In the genomic region with DNA sequence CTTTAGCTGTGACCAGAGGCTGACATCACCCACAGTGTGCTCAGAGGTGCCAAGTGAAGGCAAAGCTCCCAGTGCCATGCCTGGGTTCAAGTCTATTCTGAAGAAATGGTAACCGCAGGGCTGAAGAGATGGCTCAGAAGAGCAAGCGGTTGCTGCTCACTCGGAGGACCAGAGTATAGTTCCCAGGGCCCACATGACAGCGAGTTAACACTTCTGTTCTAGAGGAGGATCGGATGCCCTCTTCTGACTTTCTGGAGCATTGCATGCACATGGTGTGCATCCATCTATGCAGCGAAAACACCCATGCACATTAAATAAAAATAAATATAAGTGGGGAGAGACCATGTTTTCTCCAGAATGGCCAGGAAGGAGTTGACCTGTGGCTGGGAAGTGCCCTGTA, we compare ENCODE assay signal across 17 mouse cellular contexts.
DNase-seq lines count a peak whose midpoint lies in the region; ATAC-seq and TF ChIP-seq lines count a peak whose summit lies in the region.
"Had no signal": no experiment of that assay in that cellular context is flagged by ENCODE, and none has a peak within 500 bp of the region (broad histone marks: within the 10 kb centered on the region; RNA-seq: fewer than 3 reads in every experiment).

No protein-coding gene starts in this region.

- H3K9me3 ChIP-seq in hindbrain, embryonic 13.5 days = no peaks in the 10 kb centered on the region
- H3K9me3 ChIP-seq in hindbrain, embryonic 10.5 days = no peaks in the 10 kb centered on the region
- H3K9me3 ChIP-seq in E14TG2a.4 (ENCODE audit: low read length) = no peaks in the 10 kb centered on the region
- H3K9me3 ChIP-seq in hindbrain, embryonic 16.5 days (ENCODE audit: control insufficient read depth, low read length) = no peaks in the 10 kb centered on the region
- H3K9me3 ChIP-seq: embryonic facial prominence, embryonic 13.5 days had no signal

- no peak for ATAC-seq in hindbrain, embryonic 13.5 days (ENCODE audit: low FRiP score)
- no peak for ATAC-seq in hindbrain, embryonic 16.5 days
- no peak for ATAC-seq in frontal cortex, adult (ENCODE audit: low TSS enrichment)
- ATAC-seq in megakaryocyte, adult 5-6 weeks (ENCODE audit: poor library complexity, severe bottlenecking) = no peak
- ATAC-seq: inflammation-experienced regulatory T-cells, adult 6 months had no signal

- no peak overlapping the region for H3K9ac ChIP-seq in hindbrain, embryonic 13.5 days
- H3K9ac ChIP-seq in hindbrain, embryonic 16.5 days (ENCODE audit: low read depth, low read length) = no peak overlapping the region
- H3K9ac ChIP-seq: embryonic facial prominence, embryonic 13.5 days; kidney, embryonic 15.5 days had no signal

- peaks cover 30% of the 10 kb centered on the region for H3K4me1 ChIP-seq in hindbrain, embryonic 13.5 days (replicated peaks)
- peaks cover 20% of the 10 kb centered on the region for H3K4me1 ChIP-seq in hindbrain, embryonic 10.5 days (replicated peaks)
- H3K4me1 ChIP-seq in E14TG2a.4 (replicated peaks; ENCODE audit: low read depth, low read length) = peaks cover 13% of the 10 kb centered on the region
- H3K4me1 ChIP-seq in hindbrain, embryonic 16.5 days (ENCODE audit: control insufficient read depth, insufficient read depth, low read depth, low read length) = no peaks in the 10 kb centered on the region; the same call in 1 of the 2 replicates

- H3K4me3 ChIP-seq in hindbrain, embryonic 13.5 days = no peak overlapping the region
- H3K4me3 ChIP-seq in hindbrain, embryonic 10.5 days = no peak overlapping the region
- H3K4me3 ChIP-seq in E14TG2a.4 (replicated peaks; ENCODE audit: low read length) = no peak overlapping the region
- H3K4me3 ChIP-seq in hindbrain, embryonic 16.5 days (ENCODE audit: low read length) = no peak overlapping the region
- H3K4me3 ChIP-seq: embryonic facial prominence, embryonic 13.5 days; gastrocnemius, adult 2 months; kidney, embryonic 15.5 days had no signal

- H3K36me3 ChIP-seq in hindbrain, embryonic 13.5 days = no peaks in the 10 kb centered on the region
- no peaks in the 10 kb centered on the region for H3K36me3 ChIP-seq in hindbrain, embryonic 10.5 days
- no peaks in the 10 kb centered on the region for H3K36me3 ChIP-seq in E14TG2a.4 (ENCODE audit: insufficient read depth, low read length)
- no peaks in the 10 kb centered on the region for H3K36me3 ChIP-seq in hindbrain, embryonic 16.5 days (ENCODE audit: control insufficient read depth, insufficient read depth, low read length)
- H3K36me3 ChIP-seq: embryonic facial prominence, embryonic 13.5 days; kidney, embryonic 15.5 days had no signal

- TF ChIP-seq CTCF in E14TG2a.4 (conservative IDR thresholded peaks at IDR 0.05; ENCODE audit: low read length) = peak; percentile 35

- H3K4me2 ChIP-seq in hindbrain, embryonic 13.5 days = no peak overlapping the region
- no peak overlapping the region for H3K4me2 ChIP-seq in hindbrain, embryonic 16.5 days (ENCODE audit: low read length)
- H3K4me2 ChIP-seq: embryonic facial prominence, embryonic 13.5 days; kidney, embryonic 15.5 days had no signal

- no peak for DNase-seq in hindbrain, embryonic 10.5 days (ENCODE audit: low spot score)
- DNase-seq in ZHBTc4 (ENCODE audit: low read depth, low spot score) = peak; percentile 55
- DNase-seq in thymus, adult 18-20 months = no peak
- DNase-seq: adrenal gland, postnatal 14 days; cerebellum, adult 2 months; gastrocnemius, adult 2 months; lung, adult 18-20 months; right cerebral cortex, postnatal 25 days; thymus, postnatal 36 days had no signal

- H3K27me3 ChIP-seq in hindbrain, embryonic 13.5 days = no peaks in the 10 kb centered on the region
- H3K27me3 ChIP-seq in hindbrain, embryonic 10.5 days (ENCODE audit: insufficient read depth, poor library complexity, severe bottlenecking) = no peaks in the 10 kb centered on the region
- H3K27me3 ChIP-seq in E14TG2a.4 (ENCODE audit: insufficient read depth, low read length) = peaks cover 15% of the 10 kb centered on the region
- H3K27me3 ChIP-seq in hindbrain, embryonic 16.5 days (replicated peaks; ENCODE audit: control insufficient read depth, insufficient read depth, low read length) = no peaks in the 10 kb centered on the region
- H3K27me3 ChIP-seq: embryonic facial prominence, embryonic 13.5 days; kidney, embryonic 15.5 days had no signal

- WGBS in hindbrain, embryonic 13.5 days = 92% methylated on average over 6 of the region's 6 CpGs
- 91% methylated on average over 6 of the region's 6 CpGs for WGBS in hindbrain, embryonic 10.5 days
- 94% methylated on average over 6 of the region's 6 CpGs for WGBS in hindbrain, embryonic 16.5 days

- H3K27ac ChIP-seq in hindbrain, embryonic 13.5 days = peak overlapping the region; percentile 70
- no peak overlapping the region for H3K27ac ChIP-seq in hindbrain, embryonic 10.5 days
- 0 out of 2 replicates have a peak overlapping the region, but pooled peaks have one; percentile 16 for H3K27ac ChIP-seq in hindbrain, embryonic 16.5 days (ENCODE audit: low read depth, low read length)
- H3K27ac ChIP-seq: embryonic facial prominence, embryonic 13.5 days; gastrocnemius, adult 2 months; kidney, embryonic 15.5 days had no signal
